Mouse (Mus musculus) yolk sac, embryonic 10.5 days (tissue): ENCODE measurements at regions not wholly inside any gene's neighbourhood (a gene's known extent, or its start where the extent isn't known, plus 50 kb on each side); places are given as distances from the start of the nearest gene placed in this dataset.
"Not testable (repeated sequence)": the region's sequence is repeated elsewhere in the genome, so short reads cannot be mapped to it uniquely, and the experiment has no call there.

Source experiments
- DNase-seq: peaks from one replicate; pipeline ENCODE4 v3.0.0-alpha.2; 2017; ENCODE audit warnings: low spot score

- no peak for DNase-seq
Observed at GRCm38 (mm10) chr6:24384193-24384888, 130.5 kb downstream of the Iqub start.

GRCm38 (mm10) chr6:24379859-24380258 lies 135.0 kb downstream of the Iqub start:
- DNase-seq = no peak

- no peak for DNase-seq
Observed at GRCm38 (mm10) chr6:24376728-24377127, 138.1 kb downstream of the Iqub start.

GRCm38 (mm10) chr6:24373161-24373560 lies 141.7 kb downstream of the Iqub start:
- DNase-seq = no peak

- no peak for DNase-seq
Observed at GRCm38 (mm10) chr6:24371680-24372079, 143.2 kb downstream of the Iqub start.

- peak; percentile 19 for DNase-seq
Observed at GRCm38 (mm10) chr6:24350882-24351281, 164.0 kb downstream of the Iqub start.

GRCm38 (mm10) chr6:24348481-24349062 lies 166.3 kb downstream of the Iqub start:
- no peak for DNase-seq

GRCm38 (mm10) chr6:24347745-24348480 lies 167.0 kb downstream of the Iqub start:
- DNase-seq = peak; percentile 71

- no peak for DNase-seq
Observed at GRCm38 (mm10) chr6:24342471-24342870, 172.4 kb downstream of the Iqub start.

- no peak for DNase-seq
Observed at GRCm38 (mm10) chr6:24342056-24342455, 172.8 kb downstream of the Iqub start.

- DNase-seq = not testable (repeated sequence)
Observed at GRCm38 (mm10) chr6:24340107-24340506, 172.2 kb upstream of the Slc13a1 start.

- no peak for DNase-seq
Observed at GRCm38 (mm10) chr6:24325215-24325614, 157.3 kb upstream of the Slc13a1 start.

- DNase-seq = no peak
Observed at GRCm38 (mm10) chr6:24324718-24325117, 156.8 kb upstream of the Slc13a1 start.

GRCm38 (mm10) chr6:24322371-24322770 lies 154.5 kb upstream of the Slc13a1 start:
- no peak for DNase-seq

- DNase-seq = no peak
Observed at GRCm38 (mm10) chr6:24318862-24319261, 151.0 kb upstream of the Slc13a1 start.

GRCm38 (mm10) chr6:24310675-24311074 lies 142.8 kb upstream of the Slc13a1 start:
- no peak for DNase-seq

GRCm38 (mm10) chr6:24309810-24310209 lies 141.9 kb upstream of the Slc13a1 start:
- DNase-seq = no peak

- peak; percentile 25 for DNase-seq
Observed at GRCm38 (mm10) chr6:24301681-24302080, 133.8 kb upstream of the Slc13a1 start.

- no peak for DNase-seq
Observed at GRCm38 (mm10) chr6:24301146-24301545, 133.3 kb upstream of the Slc13a1 start.

- no peak for DNase-seq
Observed at GRCm38 (mm10) chr6:24298562-24299212, 130.8 kb upstream of the Slc13a1 start.

- DNase-seq = not testable (repeated sequence)
Observed at GRCm38 (mm10) chr6:24288757-24289156, 120.9 kb upstream of the Slc13a1 start.

- DNase-seq = no peak
Observed at GRCm38 (mm10) chr6:24272821-24273220, 104.9 kb upstream of the Slc13a1 start.

- no peak for DNase-seq
Observed at GRCm38 (mm10) chr6:24269633-24270032, 101.7 kb upstream of the Slc13a1 start.
